Mouse (Mus musculus) limb, embryonic 11.5 days (tissue): ENCODE measurements around the gene Chchd1. TPM values are rescaled to one million over a fixed set of nuclear protein-coding genes. Genes with fewer than 3 reads are reported as not detected.
"Not testable (repeated sequence)": the region's sequence is repeated elsewhere in the genome, so short reads cannot be mapped to it uniquely, and the experiment has no call there.

Experiments used
- ATAC-seq: fragments of 200-750 bp; cut with Nextera tagmentation; 2 replicates; pipeline ENCODE4 v1.8.0; 2017; ENCODE audit warnings: low read depth; ENCODE audit not compliant: insufficient number of reproducible peaks, low FRiP score, low TSS enrichment
- DNase-seq: peaks from one replicate; pipeline ENCODE4 v3.0.0-alpha.2; 2015; ENCODE audit warnings: low spot score
- H3K27ac ChIP-seq: fragments of 300-500 bp; sonication (generic); replicated peaks from 2 replicates; pipeline ENCODE4 v1.5.1; 2014; ENCODE audit warnings: low read depth, mild to moderate bottlenecking, low read length
- H3K27me3 ChIP-seq: fragments of 300-500 bp; sonication (generic); 2 replicates; pipeline ENCODE4 v1.6.1; 2014; ENCODE audit warnings: mild to moderate bottlenecking, low read length, mixed read lengths; ENCODE audit not compliant: control insufficient read depth, insufficient read depth
- H3K36me3 ChIP-seq: fragments of 300-500 bp; sonication (generic); 2 replicates; pipeline ENCODE4 v1.6.1; 2014; ENCODE audit warnings: mild to moderate bottlenecking, low read length, moderate library complexity, mixed read lengths; ENCODE audit not compliant: control insufficient read depth, insufficient read depth
- H3K4me1 ChIP-seq: fragments of 300-500 bp; sonication (generic); 2 replicates; pipeline ENCODE4 v1.6.1; 2014; ENCODE audit warnings: low read length, mixed read lengths; ENCODE audit not compliant: control insufficient read depth, insufficient read depth
- H3K4me2 ChIP-seq: fragments of 300-500 bp; sonication (generic); 2 replicates; pipeline ENCODE4 v1.6.1; 2014; ENCODE audit warnings: low read depth, mild to moderate bottlenecking, moderate library complexity; ENCODE audit not compliant: severe bottlenecking
- H3K4me3 ChIP-seq: fragments of 300-500 bp; sonication (generic); 2 replicates; pipeline ENCODE4 v1.5.1; 2014; ENCODE audit warnings: low read depth, low read length
- H3K9ac ChIP-seq: fragments of 300-500 bp; sonication (generic); 2 replicates; pipeline ENCODE4 v1.6.1; 2014; ENCODE audit warnings: mild to moderate bottlenecking, low read length
- H3K9me3 ChIP-seq: fragments of 300-500 bp; sonication (generic); 2 replicates; pipeline ENCODE4 v1.6.1; 2016; ENCODE audit warnings: low read length; ENCODE audit not compliant: control insufficient read depth
- WGBS: fragments of 180-500 bp; shearing (Covaris S2); extraction: QIAGEN DNeasy Blood & Tissue Kit; methylation state at CpG from one replicate; pipeline ENCODE4 v1.1.7; 2014; 5-methylcytosine and 5-hydroxymethylcytosine counted together
- polyA plus RNA-seq: library from polyadenylated mRNA; unstranded; fragments of >200 nt; fragmentation: Nextera tagmentation; extraction: Ambion mirVana; gene quantifications from 2 replicates; pipeline ENCODE4 v1.2.1, GENCODE M21; 2014

Chchd1 gene
- polyA plus RNA-seq, 1 experiment from 2014 or later = 254 TPM

- WGBS = 14% methylated on average over 15 of the region's 15 CpGs
- DNase-seq (no peak), ATAC-seq (peak; percentile 22; the same call in 1 of the 2 replicates)
- no peaks in the 10 kb centered on the region for H3K27me3 ChIP-seq
- H3K4me3 ChIP-seq = peak overlapping the region; percentile 81
- no peaks in the 10 kb centered on the region for H3K9me3 ChIP-seq
- H3K4me2 ChIP-seq = peak overlapping the region; percentile 64
- H3K36me3 ChIP-seq = peaks cover 8% of the 10 kb centered on the region; the same call in 1 of the 2 replicates
- peak overlapping the region; percentile 87 for H3K27ac ChIP-seq
- peak overlapping the region; percentile 82 for H3K9ac ChIP-seq
- H3K4me1 ChIP-seq = peaks cover 9% of the 10 kb centered on the region
These were observed 588 bp upstream of the Chchd1 start for GRCm38 (mm10) chr14:20702096-20702740.

GRCm38 (mm10) chr14:20703461-20703860 is 655 bp downstream of the Chchd1 start:
- H3K36me3 ChIP-seq, H3K4me1 ChIP-seq, H3K27me3 ChIP-seq, ATAC-seq, H3K9me3 ChIP-seq, DNase-seq: not testable (repeated sequence)
- peak overlapping the region; percentile 64 for H3K4me2 ChIP-seq
- H3K27ac ChIP-seq = peak overlapping the region; percentile 87; the same call in 1 of the 2 replicates
- peak overlapping the region; percentile 81 for H3K4me3 ChIP-seq
- peak overlapping the region; percentile 82 for H3K9ac ChIP-seq
- 10% methylated on average over 8 of the region's 8 CpGs for WGBS

- peak; percentile 86 for ATAC-seq
- WGBS = under 1% methylated on average over 76 of the region's 80 CpGs
- H3K27me3 ChIP-seq = no peaks in the 10 kb centered on the region
These were observed 4.7 kb downstream of the Chchd1 start, which contains the start of gene Zswim8 for GRCm38 (mm10) chr14:20707201-20708190. Zswim8 (plus strand) TSS chr14:20707552.

GRCm38 (mm10) chr14:20708239-20708638 is 5.4 kb downstream of the Chchd1 start:
- H3K27ac ChIP-seq = no peak overlapping the region
- no peak for DNase-seq
- H3K36me3 ChIP-seq = peaks cover 8% of the 10 kb centered on the region; the same call in 1 of the 2 replicates
- 13% methylated on average over 10 of the region's 10 CpGs for WGBS
- H3K4me2 ChIP-seq = peak overlapping the region; percentile 72
- no peak for ATAC-seq
- H3K9me3 ChIP-seq = no peaks in the 10 kb centered on the region
- peaks cover 13% of the 10 kb centered on the region for H3K4me1 ChIP-seq
- H3K9ac ChIP-seq = peak overlapping the region; percentile 90
- H3K27me3 ChIP-seq = no peaks in the 10 kb centered on the region
- H3K4me3 ChIP-seq = peak overlapping the region; percentile 97

More at GRCm38 (mm10) chr14:20707201-20708190, 4.7 kb downstream of the Chchd1 start, which contains the start of gene Zswim8:
- peak within 1 kb of the TSS; percentile 97 for H3K4me3 ChIP-seq
- peaks cover 13% of the 10 kb centered on the region for H3K4me1 ChIP-seq
- no peaks in the 10 kb centered on the region for H3K9me3 ChIP-seq
- peak within 1 kb of the TSS; percentile 65 for H3K27ac ChIP-seq
- DNase-seq = peak; percentile 91
- H3K9ac ChIP-seq = peak within 1 kb of the TSS; percentile 90
- peaks cover 8% of the 10 kb centered on the region; the same call in 1 of the 2 replicates for H3K36me3 ChIP-seq
- peak within 1 kb of the TSS; percentile 72 for H3K4me2 ChIP-seq

GRCm38 (mm10) chr14:20713832-20714231 is 11.0 kb downstream of the Chchd1 start:
- Histone ChIP-seq H3K36me3 (peaks cover 14% of the 10 kb centered on the region), H3K27me3 (no peaks in the 10 kb centered on the region), H3K4me2 (no peak overlapping the region), H3K9ac (no peak overlapping the region), H3K4me3 (no peak overlapping the region), H3K9me3 (no peaks in the 10 kb centered on the region), H3K27ac (no peak overlapping the region), H3K4me1 (peaks cover 7% of the 10 kb centered on the region)
- DNase-seq = no peak
- ATAC-seq = no peak
- 87% methylated on average over 11 of the region's 11 CpGs for WGBS

GRCm38 (mm10) chr14:20718443-20718842 is 15.6 kb downstream of the Chchd1 start:
- H3K9ac ChIP-seq = no peak overlapping the region
- no peaks in the 10 kb centered on the region for H3K4me1 ChIP-seq
- H3K4me3 ChIP-seq = no peak overlapping the region
- peaks cover 40% of the 10 kb centered on the region for H3K36me3 ChIP-seq
- no peak overlapping the region for H3K27ac ChIP-seq
- H3K27me3 ChIP-seq = no peaks in the 10 kb centered on the region
- WGBS = 91% methylated on average over 10 of the region's 10 CpGs
- H3K9me3 ChIP-seq = no peaks in the 10 kb centered on the region
- ATAC-seq = no peak
- no peak for DNase-seq
- H3K4me2 ChIP-seq = no peak overlapping the region

GRCm38 (mm10) chr14:20719767-20720166 is 17.0 kb downstream of the Chchd1 start:
- H3K36me3 ChIP-seq = peaks cover 41% of the 10 kb centered on the region
- no peaks in the 10 kb centered on the region for H3K9me3 ChIP-seq
- no peaks in the 10 kb centered on the region for H3K27me3 ChIP-seq
- 96% methylated on average over 12 of the region's 12 CpGs for WGBS
- no peak overlapping the region for H3K4me3 ChIP-seq
- no peak overlapping the region for H3K9ac ChIP-seq
- H3K27ac ChIP-seq = no peak overlapping the region
- no peak for DNase-seq
- H3K4me2 ChIP-seq = no peak overlapping the region
- ATAC-seq = no peak
- no peaks in the 10 kb centered on the region for H3K4me1 ChIP-seq

- Histone ChIP-seq H3K27me3 (no peaks in the 10 kb centered on the region), H3K4me3 (no peak overlapping the region), H3K9ac (no peak overlapping the region), H3K4me2 (no peak overlapping the region), H3K4me1 (no peaks in the 10 kb centered on the region), H3K9me3 (no peaks in the 10 kb centered on the region), H3K36me3 (peaks cover 48% of the 10 kb centered on the region), H3K27ac (no peak overlapping the region)
- ATAC-seq = no peak
- DNase-seq = no peak
- WGBS = 91% methylated on average over 4 of the region's 4 CpGs
These were observed 18.6 kb downstream of the Chchd1 start for GRCm38 (mm10) chr14:20721371-20721770.
